ENCODE assay signal across 12 mouse cellular contexts in genomic region chr14:48205044-48205443, GRCm38 (mm10).
"Had no signal": no experiment of that assay in that cellular context is flagged by ENCODE, and none has a peak within 500 bp of the region (broad histone marks: within the 10 kb centered on the region; RNA-seq: fewer than 3 reads in every experiment).

No protein-coding gene starts in this region.

- H3K4me3 ChIP-seq: hindbrain, embryonic 15.5 days; layer of hippocampus, adult 2 months; limb, embryonic 12.5 days; liver, embryonic 13.5 days; megakaryocyte, embryonic 14.5 days; midbrain, embryonic 15.5 days; neural tube, embryonic 12.5 days had no signal

- H3K27ac ChIP-seq: hindbrain, embryonic 15.5 days; layer of hippocampus, adult 2 months; limb, embryonic 12.5 days; liver, embryonic 13.5 days; macrophage; midbrain, embryonic 15.5 days; neural tube, embryonic 12.5 days had no signal

- H3K27me3 ChIP-seq: hindbrain, embryonic 15.5 days; limb, embryonic 12.5 days; liver, embryonic 13.5 days; neural tube, embryonic 12.5 days had no signal

- DNase-seq: liver, embryonic 13.5 days; lung, adult 2 months; lung, postnatal 14 days; right cerebral cortex, postnatal 14 days; thymus, postnatal 36 days had no signal

- H3K9me3 ChIP-seq: hindbrain, embryonic 15.5 days; limb, embryonic 12.5 days; liver, embryonic 13.5 days; megakaryocyte, embryonic 14.5 days; midbrain, embryonic 15.5 days; neural tube, embryonic 12.5 days had no signal

- H3K4me2 ChIP-seq: hindbrain, embryonic 15.5 days; limb, embryonic 12.5 days; midbrain, embryonic 15.5 days; neural tube, embryonic 12.5 days had no signal

- ATAC-seq: midbrain, embryonic 15.5 days had no signal

- H3K36me3 ChIP-seq: hindbrain, embryonic 15.5 days; limb, embryonic 12.5 days; liver, embryonic 13.5 days; midbrain, embryonic 15.5 days; neural tube, embryonic 12.5 days had no signal

- H3K4me1 ChIP-seq: megakaryocyte, embryonic 14.5 days had no signal

- H3K9ac ChIP-seq: hindbrain, embryonic 15.5 days; limb, embryonic 12.5 days; liver, embryonic 13.5 days; midbrain, embryonic 15.5 days; neural tube, embryonic 12.5 days had no signal
